Mouse (Mus musculus) T-helper 2 cell (primary cell): Measurements from ENCODE around the gene Ntrk2.

ENCODE experiments used
- in situ Hi-C: fragments of 300-600 bp; cut with MboI, MseI; formaldehyde crosslinking; loops from one replicate; pipeline ENCODE4 v1.15.1; 2025; ENCODE audit warnings: high pct_unique_total_duplicates

Ntrk2 gene

GRCm38 (mm10) chr13:58840731-58841359, 34.5 kb downstream of the Ntrk2 start:
- in situ Hi-C loops: no loop called here

GRCm38 (mm10) chr13:58843826-58844225, 37.5 kb downstream of the Ntrk2 start:
- in situ Hi-C loops: no loop called here

DNA sequence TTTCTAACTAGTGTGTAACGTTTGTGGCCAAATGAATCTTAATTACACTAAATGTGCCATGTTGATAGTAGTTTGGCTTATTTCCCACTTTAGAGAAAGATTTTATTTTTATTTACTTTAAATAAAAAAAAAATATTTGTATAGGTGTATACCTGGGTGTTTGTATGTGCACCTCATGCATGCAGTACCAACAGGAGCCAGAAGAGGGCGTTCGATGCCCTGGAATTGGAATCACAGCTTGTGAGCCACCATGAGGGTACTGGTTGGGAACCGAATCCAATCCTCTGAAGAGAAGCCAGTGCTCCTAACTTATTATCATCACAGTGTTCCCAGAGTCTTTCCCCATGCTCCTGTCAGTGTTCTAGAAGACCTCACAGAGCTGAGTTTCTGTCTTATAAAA, 42.2 kb downstream of the Ntrk2 start:
- in situ Hi-C loops: no loop called here

DNA sequence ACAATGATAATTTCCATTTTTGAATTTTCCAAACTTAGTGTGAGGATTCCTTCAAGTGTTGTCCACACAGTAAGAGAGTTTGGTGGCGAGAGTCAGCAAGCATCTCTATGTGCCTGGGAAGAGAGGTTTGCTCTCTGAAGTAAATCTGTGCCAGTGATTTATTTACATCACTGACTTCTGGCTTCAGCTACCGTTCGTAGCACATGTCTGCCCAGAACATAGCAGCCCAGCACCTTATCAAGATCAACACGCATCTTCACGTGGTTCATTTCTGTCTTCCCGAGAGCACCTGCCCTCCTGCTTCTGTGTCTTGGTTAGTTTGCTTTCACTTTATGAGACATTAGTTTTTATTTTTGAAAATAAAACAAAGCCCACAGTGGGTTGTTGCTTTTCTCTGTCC, 47.3 kb downstream of the Ntrk2 start:
- in situ Hi-C loops: no loop called here

DNA sequence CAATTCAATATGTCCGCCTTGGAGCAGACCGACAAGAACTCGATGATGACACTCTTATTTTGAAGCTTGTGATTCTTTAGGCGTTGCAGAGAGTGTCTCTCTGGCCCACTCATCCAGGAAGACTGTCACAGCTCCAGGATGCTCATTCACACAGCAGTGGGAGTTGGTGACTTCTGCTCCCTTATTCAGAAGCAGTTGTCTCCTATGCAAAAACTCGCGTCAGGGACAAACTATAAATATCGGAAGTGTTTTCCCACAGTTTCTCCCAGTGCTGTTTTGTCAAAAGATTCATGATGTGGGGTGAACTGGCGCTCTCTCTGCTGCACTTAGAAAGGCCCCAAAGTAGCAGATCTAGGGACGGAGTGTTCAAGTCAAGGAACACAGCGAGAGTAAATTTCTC, 59.9 kb downstream of the Ntrk2 start:
- in situ Hi-C loops: no loop called here

DNA sequence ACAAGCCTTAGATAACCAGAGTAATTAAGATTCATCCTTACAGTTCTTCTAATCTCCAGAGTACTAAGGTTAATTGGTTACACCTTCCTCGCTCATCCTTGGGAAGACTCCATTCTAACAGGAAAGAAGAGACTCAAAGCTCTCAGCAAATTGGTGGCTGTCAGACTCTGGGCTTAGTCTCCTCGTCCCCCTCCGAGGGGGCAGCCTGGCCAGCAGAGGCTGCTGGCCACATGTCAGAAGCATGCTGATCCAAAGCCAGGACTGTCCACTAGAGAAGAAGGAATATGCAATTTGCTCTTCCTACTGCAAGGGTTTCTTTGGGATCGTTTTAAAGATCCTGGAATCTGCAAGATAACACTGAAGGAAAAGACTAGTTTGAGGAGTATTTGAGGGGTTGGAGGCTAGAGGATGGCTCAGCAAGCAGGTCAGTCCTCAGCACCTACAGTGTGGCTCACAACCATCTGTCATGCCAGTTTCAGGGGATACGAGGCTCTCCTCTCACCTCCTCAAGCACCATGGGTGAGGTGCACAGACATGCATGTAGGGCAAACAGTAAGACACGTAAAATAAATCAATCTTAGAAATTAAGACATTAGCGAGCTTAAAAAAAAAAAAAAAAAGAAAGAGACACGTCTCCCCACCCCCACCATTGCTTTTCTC, 60.5 kb downstream of the Ntrk2 start:
- in situ Hi-C loops: no loop called here

DNA sequence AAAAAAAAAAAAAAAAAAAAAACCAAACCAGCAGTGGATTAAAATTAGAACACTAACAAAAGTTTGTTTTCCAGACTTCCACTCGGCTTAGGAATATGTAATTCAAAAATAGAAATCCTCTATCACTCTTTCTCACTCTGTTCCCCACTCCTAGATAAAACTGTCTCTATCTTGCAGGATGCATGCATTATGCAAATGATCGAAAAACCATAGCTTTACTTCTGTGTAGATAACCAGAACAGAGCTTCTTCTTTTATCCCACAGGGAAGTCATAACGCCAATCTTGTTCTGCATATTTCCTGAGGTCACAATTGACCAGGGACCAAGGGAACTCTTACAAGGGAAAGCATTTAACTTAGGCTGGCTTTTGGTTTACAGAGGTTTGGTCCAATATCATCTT, 76.1 kb downstream of the Ntrk2 start:
- in situ Hi-C loops: no loop called here

DNA sequence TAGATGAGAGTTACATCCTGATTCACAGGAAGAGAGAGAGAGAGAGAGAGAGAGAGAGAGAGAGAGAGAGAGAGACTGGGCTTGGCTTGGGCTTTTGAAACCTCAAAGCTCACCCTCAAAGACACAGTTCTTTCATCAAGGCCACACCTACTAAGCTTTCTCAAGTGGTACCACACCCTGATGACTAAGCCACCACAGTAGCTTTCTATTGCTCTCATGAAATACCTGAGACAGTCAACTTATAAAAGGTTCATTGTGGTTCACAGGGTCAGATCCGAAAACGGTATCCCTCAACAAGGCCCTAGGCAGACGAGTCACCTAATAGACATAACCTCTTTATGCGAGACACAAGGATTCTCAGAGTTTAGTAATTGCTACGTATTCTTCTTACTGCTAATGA, 76.5 kb downstream of the Ntrk2 start:
- in situ Hi-C loops: no loop called here

DNA sequence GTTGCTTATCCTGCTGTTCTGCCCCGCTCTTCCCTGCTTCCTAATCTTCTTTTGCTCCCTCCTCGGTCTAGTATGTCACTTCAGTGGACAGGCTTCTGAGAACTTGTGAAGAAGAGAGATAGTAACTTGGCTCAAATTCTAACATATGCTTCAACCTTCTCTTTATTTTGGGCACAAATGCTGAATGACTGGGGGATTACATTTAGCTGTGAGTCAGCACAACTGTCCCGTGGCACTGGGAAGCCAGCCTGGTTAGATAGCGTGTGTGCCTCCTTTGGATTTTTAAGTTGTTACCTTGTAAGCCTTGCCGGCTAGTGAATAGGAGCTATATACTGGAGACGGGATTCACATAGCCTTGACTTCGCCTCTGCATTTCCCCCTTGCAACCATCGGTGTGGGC, 79.7 kb downstream of the Ntrk2 start:
- in situ Hi-C loops: no loop called here

DNA sequence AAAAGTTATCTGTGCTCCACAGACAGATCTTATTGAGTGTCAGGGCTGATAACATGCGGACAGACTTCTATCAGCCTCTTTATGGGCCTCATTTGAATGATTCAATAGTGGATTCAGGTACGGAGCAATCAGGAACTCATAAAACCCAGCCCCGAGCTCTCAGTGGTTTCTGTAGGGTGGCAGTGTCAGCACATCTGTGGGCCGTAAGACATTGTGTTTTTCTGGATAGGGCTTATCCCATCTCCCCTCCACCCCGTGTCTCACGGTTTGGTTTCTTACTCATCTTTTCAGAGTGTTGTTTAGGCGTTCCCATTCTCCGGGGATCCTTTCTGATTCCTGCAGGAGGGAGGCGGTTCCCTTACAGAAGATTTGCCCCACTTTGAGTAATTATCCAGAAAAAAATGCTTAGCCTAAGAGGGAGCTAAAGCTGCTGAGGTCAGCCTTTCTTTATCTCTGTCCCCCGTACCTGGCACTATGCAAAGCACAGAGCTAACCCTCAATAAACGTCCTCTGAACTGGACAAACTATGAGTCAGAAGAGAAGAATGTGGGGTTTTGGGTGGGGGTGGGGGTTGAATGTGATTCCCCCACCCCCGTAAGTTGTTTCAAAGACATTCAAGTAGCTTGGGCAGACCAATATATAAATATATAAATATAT, 90.0 kb downstream of the Ntrk2 start:
- in situ Hi-C loops: no loop called here

GRCm38 (mm10) chr13:58899337-58899736, 93.0 kb downstream of the Ntrk2 start:
- in situ Hi-C loops: no loop called here

DNA sequence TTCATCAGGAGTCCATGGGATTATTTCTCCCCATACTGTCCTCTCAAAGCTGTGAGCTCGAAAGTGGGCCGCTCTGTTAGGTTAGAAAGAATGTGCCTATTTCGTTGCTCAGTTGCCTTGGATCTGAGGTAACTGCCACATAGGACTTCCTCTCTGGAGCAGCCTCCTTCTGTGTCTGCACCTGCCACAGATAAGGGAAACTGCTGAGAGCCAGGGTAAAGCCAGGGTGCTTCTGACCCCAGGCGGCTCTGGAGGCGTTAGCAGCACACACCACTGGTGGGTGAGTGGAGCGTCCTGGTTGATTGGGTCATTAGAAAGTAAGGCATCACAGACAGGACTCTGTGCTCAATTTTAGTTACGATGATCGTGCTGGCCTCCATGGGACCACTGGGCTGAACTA, 95.9 kb downstream of the Ntrk2 start:
- in situ Hi-C loops: no loop called here

DNA sequence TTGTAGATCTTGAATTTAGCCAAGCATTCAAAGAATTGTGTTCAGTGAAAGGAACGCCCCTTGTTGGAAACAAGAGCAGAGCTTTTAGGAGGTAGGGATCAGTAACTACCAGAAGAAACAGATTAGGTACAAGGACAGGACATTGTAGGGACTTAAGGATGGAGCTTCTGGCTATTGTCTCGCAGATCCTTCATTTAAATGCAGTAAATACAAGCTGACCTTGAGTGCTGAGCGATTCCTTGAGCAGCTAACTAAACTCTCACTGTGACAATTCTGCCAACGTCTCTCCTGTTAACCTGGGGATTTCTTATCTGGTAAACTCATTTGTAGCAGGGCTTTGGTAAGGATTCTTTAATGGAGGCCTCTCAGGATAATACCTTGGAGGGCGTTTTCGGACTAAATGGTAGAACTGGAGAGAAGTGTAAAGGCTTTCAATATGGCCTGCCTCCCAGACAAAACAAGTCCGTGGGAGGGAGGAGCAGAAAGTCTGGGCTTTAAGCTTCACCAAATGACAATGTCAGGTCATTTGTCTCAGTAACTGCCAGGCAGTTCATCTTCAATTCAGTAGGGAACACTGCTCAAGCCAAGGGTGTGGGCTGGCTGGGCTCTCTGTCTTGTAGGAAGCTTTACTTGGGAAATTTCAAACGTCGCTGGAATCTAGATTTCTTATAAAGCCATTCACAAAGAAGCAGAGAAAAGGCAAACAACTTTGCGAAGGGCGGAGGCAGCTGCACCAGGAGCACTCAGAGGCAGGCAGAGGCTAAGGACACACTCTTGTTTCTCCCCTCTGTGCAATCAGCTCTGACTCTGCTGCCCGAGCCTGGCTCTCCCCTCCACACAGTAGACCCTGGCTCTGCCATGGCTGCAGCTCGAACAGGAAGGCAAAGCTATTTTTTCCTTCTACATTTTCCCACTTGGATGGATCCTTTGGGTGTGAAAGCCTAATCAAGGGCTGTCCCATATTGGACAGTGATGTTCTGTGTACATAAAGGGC, 98.7 kb downstream of the Ntrk2 start:
- in situ Hi-C loops: no loop called here

DNA sequence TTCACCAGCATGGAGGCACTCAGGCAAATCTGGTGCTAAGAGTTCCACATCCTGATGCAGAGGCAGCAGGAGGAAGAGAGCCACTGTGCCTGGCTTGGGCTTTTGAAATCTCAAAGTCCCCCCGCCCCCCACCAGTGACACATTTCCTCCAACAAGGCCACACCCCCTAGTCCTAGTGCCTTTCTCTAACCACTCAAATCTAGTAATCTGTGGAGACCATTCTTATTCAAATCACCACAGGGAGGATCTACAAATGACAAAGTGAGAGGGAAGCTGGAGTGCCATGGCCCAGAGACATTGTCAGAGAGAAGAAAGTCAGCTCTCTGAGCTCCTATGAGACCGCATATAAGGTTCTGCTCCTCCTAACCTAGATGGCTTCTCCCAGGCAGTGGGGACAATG, 105.6 kb downstream of the Ntrk2 start:
- in situ Hi-C loops: no loop called here

DNA sequence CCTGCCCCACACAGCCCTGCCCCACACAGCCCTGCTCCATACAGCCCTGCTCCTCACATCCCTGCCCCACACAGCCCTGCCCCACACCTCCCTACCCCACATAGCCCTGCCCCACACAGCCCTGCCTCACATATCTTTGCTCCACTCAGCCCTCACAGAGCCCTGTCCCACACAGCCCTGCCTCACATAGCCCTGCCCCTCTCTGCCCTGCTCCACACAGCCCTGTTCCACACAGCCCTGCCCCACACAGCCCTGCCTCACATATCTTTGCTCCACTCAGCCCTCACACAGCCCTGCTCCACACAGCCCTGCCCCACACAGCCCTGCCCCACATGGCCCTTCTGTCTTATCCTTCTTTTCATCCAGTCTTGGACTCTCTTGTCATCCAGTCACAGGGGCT, 106.2 kb downstream of the Ntrk2 start:
- in situ Hi-C loops: no loop called here

DNA sequence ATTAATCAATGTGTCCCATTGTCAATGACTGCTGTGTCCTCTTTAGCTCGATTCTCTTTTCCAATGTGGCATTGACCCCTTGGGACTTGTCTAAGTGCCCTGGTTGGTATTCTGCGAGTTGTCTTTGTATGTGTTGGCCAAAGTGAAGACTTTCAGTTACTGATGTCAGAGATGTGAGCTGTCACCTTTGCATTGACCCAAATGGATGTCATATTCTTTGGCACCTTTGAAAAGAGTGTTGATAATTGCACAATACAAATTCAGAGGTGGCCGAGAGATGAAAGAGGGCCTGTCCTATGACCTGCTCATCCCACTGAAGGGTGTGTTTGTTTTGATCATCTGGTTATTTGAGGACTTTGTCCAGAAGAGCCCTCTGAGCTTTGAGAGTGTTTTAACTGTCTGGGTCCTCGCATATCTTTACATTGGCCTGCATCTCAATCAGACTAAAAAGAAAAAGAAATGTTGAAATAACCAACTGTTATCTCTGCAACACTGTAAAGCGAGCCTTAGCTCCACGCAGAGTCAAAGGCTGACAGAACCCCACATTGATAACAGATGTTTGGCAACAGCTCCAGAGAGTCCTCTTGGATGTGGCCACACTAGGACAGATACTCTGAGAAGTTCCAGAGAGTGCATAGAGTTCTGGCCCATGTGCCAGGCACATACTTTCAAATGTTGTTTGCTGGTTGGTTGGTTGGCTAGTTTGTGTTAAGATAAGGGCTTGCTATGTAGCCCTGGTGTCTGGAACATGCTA, 107.9 kb downstream of the Ntrk2 start:
- in situ Hi-C loops: no loop called here

DNA sequence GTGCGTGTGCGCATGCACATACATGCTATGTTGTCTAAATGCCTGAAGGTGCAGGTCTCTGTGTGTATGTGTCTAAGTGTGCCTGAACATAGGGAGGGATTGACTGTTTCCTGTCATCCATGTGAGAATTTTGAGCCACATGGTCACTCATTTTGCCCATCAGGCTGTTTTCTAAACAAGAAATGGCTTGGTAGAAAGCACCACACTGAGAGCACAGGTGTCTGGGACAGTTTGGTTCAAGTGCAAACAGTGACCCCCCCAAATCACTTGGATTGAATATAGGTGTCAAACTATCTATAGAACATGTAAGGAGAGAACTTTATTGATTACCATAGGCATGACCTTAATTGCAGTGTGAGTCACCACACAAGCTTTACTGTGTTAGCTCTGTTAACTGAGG, 110.0 kb downstream of the Ntrk2 start:
- in situ Hi-C loops: no loop called here

DNA sequence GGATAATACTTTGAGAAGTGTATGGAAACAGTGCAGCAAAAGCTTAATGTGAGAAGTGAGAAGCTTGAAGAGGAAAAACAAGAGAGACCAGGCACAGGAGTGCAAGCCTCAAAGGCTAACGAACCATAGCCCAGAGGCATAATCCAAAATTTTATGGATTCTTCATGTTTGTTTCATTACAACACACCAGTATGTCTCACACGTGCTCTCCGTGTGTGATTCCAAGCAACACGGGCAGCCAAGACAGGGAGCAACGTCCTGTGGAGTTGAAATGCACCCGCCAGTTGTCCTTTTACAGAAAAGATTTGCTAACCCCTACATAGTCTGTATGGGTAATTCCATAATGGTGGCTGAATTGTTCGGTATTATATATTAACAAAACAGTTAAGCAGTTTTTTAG, 113.9 kb downstream of the Ntrk2 start:
- in situ Hi-C loops: no loop called here

DNA sequence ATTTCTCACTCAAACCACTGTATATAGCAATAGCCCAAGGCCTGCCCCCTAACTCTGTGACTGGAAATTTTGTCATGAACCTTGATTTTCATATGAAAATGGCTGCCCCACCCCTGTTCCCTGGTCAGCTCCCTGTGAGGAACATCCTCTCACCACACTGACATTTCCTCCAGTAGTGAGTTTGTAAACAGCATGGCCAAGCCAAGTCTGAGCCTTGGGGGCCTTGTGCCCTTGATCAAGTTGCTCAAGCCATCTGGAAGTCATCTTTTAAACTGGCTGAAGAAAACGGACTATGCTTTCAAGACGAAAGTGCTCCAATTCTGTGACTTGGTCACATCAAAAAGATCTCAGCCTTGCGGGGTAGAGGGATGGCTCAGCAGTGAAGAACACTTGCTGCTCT, 114.9 kb downstream of the Ntrk2 start:
- in situ Hi-C loops: no loop called here

DNA sequence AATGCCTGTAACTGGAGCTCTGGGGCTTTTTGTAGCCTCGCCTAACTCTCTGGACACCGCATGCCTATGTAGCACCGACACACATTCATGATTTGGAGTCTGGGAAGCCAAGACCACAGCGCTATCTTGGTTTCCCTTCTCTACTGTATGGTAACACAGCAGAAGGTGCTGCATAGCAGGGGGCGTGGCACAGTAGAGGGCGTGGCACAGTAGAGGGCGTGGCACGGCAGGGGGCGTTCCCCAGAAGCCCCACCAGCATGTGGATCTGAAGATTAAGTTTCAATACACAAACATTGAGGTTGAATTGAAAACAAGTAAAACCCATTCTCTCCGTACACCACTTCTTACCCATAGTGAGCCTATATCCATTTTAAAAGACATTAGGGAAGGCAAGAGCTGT, 115.3 kb downstream of the Ntrk2 start:
- in situ Hi-C loops: no loop called here

- in situ Hi-C loops: no loop called here
These were observed 115.8 kb downstream of the Ntrk2 start for GRCm38 (mm10) chr13:58922174-58922573.
